Mouse (Mus musculus) testis, adult 2 months (tissue): Measurements from ENCODE around the gene Vps4b.

Experiments used
- CTCF ChIP-seq: fragments of 200-500 bp; IDR thresholded peaks from 2 replicates; pipeline ENCODE4 v1.5.1; 2012; ENCODE audit warnings: low read depth, mild to moderate bottlenecking, inconsistent platforms, low read length, moderate library complexity; ENCODE audit not compliant: control insufficient read depth, insufficient read depth, insufficient replicate concordance
- POLR2A ChIP-seq: fragments of 200-500 bp; IDR thresholded peaks from 2 replicates; pipeline ENCODE4 v1.6.1; 2012; ENCODE audit warnings: low read depth, mild to moderate bottlenecking, inconsistent platforms, low read length, moderate library complexity; ENCODE audit not compliant: control insufficient read depth

GRCm38 (mm10) chr1:106816766-106817165 lies 20.2 kb upstream of the Vps4b start:
- TF ChIP-seq CTCF (no peak), POLR2A (no peak)
